Mouse (Mus musculus): Measurements from ENCODE around the gene Stk16. TPM values are rescaled to one million over a fixed set of nuclear protein-coding genes. Genes with fewer than 3 reads are reported as not detected.
"Not testable (repeated sequence)": the region's sequence is repeated elsewhere in the genome, so short reads cannot be mapped to it uniquely, and the experiment has no call there.

The Stk16 gene
- total RNA-seq, 2 experiments from 2014 or later = 47.4 to 49.0 TPM

DNA sequence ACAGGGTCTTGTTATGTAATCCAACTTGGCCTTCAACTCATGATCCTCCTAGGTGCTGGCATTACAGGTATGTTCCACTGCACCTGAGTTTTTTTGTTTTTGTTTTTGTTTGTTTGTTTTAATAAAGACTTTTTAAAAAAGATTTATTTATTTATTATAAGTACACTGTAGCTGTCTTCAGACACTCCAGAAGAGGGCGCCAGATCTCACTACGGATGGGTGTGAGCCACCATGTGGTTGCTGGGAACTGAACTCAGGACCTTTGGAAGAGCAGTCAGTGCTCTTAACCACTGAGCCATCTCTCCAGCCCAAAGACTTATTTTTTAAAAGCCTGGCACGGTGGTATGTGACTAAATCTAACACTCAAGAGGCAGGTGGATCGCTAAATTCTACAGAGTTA, 21.9 kb downstream of the Stk16 start:
- not testable (repeated sequence) for DNase-seq (ENCODE audit: low spot score in 2 of 2)

DNA sequence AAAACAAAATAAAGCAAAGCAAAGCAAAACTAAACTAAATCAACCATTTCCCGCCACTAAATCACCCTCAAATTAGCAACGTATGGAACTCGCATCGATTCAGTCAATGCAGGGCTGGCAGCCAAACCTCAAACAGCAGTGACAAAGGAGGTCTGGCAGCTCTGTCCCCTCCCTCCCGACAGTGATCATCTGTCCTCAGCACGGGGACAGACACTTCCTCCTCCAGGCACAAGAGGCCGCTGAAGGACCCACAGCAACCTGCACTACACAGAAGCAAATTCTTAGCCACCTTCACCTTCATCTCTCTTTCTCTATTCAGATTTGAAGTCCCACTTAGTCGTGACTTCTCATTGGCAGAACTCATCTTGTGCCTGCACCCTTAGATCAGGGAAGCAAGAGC, 24.0 kb downstream of the Stk16 start:
- DNase-seq (ENCODE audit: low spot score in 2 of 2) = peak in 1 of 2 experiments; percentile 50

DNA sequence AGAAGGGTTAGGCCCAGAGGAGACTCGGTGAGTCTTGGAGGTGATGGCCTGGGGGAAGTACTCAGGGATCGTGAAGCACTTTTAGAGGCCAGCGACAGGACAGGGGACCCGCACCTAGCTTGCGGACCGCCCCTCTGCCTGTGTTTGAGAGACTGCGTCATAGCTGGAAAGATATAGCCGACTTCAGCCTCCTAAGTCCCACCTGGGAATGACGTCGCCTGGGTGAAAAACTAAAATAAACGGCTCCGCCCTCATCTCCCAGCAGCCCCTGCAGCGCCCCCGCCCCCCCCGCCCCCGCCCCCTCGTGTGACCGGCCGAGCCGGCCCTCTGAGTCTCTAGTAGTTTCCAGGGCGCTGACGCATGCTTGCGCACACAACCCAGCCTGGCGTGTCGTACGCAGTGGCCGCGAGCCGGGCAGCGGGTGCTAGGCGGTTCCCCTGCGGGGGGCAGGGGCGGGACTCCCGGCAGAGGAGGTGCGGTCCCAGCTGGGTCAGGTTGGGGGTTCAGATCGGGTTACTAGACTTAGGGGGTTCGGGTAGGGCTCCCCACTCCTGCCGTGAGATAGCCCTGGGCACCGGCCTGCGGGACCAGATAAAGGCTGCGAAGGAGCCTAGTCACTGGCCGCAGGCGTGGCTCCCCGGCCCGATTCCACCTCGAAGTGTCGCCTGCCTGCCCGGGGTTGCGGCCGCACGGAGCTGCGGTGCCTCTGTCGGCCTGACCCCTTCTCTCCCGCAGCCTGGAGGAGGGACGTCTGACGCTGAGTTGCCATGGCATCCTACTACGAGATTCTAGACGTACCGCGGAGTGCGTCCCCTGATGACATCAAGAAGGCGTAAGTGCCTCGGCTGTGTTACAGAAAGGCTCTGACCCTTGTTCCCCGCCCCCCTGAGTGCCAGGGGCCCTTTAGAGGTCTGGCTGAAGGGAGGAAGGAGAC, 25.7 kb downstream of the Stk16 start, which contains the start of gene Dnajb2:
TSS of gene Dnajb2 (plus strand) at position 290 of the 934 bp plus-strand sequence.
- DNase-seq (ENCODE audit: low spot score in 2 of 2) = peak; percentile 59 to 80

DNA sequence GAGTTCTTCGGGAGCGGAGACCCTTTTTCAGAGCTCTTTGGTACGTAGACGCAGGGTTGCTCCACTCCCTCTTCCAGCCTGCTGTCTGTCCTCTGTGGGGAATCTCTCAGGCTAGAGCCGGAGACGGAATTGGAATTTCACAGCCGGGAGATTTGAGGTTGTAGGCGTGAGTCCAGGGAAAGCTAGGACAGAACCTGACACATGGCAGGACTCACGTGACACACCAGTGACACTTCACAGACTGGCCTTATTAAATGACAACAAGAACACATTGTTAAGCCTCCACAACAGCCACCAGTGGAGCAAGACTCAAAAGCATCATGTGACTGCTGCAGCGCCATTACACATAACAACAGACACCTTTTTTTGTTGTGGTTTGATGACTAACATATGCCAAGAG, 29.0 kb downstream of the Stk16 start:
- DNase-seq (ENCODE audit: low spot score in 2 of 2) = no peak

DNA sequence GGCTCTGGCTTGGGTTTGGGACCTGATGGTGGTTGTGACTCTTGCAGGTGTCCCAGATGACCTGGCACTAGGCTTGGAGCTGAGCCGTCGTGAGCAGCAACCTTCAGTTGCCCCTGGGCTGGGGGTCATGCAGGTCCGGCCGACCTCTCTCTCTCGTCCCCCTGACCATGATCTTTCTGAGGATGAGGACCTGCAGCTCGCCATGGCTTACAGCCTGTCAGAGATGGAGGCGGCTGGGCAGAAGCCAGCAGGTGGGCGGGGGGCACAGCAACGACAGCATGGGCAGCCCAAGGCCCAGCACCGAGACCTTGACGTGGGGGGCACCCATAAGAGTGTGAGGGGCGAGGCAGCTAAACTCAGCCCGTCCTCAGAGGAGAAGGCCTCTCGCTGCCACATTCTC, 32.8 kb downstream of the Stk16 start:
- no peak for DNase-seq (ENCODE audit: low spot score in 2 of 2)

DNA sequence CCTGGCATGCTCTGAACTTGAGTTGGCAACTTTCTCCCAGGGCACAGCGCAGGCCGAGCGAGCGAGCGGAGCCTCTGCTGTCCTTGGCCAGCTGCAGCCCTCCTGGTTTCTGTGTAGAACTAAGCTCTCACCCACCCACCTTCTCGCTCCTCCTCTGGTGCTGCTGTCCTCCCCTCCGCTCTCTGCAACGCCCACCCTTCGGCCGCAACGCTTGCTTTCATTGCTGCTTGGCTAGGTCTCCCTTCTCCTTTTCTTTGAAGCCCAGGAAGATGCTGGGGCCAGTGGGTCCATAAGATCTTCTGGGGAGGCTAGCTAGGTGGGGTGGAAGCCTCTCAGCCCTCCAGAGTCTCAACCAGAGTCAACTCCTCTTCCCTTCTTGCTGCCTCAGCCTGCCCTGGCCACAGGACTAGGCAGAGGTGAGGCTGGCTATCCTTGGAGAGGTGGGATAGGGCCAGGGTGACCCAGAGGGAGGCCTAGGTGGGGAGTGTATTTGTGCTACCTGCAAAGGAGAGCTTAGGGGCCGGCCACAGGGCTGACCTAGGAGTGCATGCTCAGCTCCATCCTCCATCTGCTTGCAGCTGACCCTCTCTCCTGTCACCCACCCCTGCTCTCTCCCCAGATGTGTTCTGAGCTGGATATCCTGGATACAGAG, 33.7 kb downstream of the Stk16 start:
- no peak for DNase-seq (ENCODE audit: low spot score in 2 of 2)

DNA sequence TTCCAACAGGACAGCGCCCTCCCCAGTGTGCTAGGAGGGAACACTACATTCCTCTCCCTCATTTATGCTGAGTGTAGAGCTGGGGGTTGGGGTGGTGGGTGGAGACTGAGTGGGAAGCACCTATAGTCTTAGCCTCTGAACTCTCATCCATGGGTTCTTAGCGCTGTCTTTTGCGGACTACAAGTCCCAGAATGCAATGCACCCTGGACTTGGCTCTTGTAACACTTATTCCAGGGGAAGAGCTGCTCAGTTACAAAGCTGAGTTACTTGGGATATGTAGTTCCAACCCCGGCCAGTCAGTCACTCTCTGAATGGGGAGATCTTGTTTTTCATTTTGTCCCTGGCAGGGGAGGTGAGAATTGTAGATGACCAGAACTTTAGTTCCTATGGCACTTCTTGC, 34.2 kb downstream of the Stk16 start:
- DNase-seq (ENCODE audit: low spot score in 2 of 2) = no peak

DNA sequence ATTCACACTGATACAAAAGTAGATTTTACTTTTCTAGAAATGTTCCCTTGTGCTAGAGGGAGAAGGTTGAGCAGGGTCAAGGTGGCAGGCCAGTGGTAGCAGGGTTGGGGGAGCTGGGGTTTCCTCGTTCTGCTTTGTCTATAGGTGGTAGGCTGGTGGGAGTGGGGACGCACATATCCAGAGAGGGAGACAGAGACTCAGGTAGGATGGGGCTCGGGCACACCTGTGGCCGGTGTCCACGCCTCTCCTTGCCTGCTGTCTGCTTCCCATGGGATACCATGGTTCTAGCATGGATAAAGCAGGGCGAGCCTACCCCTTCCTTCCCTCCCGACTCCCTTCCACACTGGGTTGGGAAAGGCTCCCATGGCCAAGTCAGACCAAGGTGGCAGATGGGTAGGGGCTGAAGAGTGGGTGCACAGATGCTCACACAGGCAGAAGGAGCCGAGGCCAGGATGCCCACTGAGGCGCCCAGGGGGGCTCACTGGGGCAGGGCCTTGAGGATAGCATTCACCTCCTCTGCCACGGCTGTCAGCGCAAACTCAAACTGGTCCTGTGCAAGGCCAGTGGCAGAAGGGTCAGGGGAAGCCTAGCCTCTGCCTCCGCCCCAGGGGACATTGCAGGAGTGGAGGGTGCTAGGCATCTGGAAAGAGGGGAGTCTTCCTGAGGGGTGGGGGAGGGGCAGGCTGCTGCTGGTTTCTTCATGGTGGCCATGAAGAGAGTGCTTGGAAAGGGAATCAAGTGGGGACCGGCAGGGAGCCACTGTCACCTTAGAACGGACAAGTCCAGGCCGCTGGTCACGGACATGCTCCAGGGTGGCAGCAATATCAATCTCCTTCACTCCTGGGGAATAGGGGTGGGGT, 36.7 kb downstream of the Stk16 start:
- DNase-seq (ENCODE audit: low spot score in 2 of 2) = no peak

DNA sequence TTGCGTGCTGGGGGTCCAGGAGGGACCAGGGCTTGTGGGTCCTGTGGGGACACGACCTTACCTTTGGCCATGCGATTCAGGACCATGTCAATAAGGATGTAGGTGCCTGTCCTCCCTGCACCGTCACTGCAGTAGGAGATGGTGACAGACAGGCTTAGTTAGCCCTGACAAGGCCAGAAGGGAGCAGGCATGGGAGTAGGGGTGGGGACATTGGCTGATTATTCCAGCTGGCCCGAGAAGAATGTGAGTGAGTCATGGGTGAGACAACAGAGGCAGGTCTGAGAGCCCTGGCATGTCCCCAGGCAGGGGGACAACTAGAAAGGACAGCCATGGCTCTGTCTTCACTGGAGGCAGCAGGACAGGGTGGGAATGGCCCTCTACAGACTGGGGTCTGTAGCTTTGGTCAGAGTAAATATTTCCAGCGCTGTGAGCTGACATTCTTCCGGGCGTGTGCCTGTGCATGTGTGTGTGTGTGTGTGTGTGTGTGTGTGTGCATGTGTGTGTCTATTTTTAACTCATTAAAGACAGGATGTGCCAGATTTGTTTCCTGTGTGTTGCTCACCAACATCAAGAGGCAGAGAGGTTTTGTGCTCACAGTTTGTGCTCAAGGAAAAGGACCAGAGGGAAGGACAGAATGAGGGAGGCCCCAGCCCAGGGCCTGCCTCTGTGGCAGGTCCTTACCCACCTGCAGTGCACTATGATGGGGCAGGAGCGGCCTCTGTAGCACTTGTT, 37.6 kb downstream of the Stk16 start:
- DNase-seq (ENCODE audit: low spot score in 2 of 2) = no peak

DNA sequence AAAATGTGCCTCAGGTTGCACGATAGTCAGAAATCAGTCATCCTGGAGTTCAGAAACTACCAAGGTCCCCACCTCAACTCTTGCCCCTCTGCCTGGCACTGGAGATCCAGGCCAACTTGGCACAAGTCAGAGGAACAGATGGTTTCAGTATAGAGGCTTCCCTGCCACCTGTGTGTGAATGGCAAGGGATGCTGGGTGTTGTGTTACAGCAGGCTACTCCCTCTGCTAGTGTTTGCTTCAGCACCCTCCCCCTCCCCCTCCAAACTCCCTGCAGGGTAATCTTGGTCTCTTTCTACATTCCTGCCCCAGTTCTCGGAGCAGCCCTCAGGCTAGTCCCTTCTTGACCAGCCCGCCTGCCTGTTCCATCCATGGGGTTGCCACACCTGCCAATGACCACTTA, 39.9 kb downstream of the Stk16 start:
- no peak for DNase-seq (ENCODE audit: low spot score in 2 of 2)

DNA sequence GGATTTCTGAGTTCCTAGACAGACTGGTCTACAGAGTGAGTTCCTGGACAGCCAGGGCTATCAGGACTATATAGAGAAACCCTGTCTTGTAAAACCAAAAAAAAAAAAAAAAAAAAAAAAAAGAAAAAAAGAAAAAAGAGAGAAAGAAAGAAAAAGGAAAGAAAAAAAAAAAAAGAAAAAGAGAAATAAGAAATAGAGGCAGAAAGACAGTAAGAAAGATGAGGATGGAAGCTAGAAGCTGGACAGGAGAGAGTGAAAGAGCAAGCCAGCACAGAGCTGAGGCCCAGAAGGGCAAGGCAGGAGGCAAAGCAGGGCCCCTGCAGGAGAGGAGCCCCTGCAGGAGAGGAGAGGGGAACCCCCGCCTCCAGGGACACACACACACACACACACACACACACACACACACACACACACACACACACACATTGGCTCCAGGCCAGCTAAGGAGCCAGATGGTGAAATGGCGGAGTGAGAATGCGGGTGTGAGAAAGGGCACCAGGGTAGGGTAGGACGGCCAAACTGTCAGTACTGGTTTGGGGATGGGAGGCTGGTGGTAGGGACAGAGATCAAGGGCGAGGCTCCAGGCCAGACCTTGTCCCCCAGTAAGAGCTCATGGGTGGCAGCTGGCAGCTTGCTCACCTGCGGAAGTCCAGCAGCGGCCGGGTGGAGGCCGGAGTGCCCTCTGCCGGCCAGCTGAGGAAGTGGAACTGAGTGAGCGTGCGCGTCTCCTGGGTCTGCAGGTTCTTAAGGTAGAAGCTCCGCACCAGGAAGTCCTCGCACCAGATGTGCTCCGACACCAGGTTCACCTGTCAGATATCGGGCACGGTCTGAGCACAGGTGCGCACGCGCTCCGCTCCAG, 40.7 kb downstream of the Stk16 start:
- DNase-seq (ENCODE audit: low spot score in 2 of 2) = peak in 1 of 2 experiments; percentile 66

DNA sequence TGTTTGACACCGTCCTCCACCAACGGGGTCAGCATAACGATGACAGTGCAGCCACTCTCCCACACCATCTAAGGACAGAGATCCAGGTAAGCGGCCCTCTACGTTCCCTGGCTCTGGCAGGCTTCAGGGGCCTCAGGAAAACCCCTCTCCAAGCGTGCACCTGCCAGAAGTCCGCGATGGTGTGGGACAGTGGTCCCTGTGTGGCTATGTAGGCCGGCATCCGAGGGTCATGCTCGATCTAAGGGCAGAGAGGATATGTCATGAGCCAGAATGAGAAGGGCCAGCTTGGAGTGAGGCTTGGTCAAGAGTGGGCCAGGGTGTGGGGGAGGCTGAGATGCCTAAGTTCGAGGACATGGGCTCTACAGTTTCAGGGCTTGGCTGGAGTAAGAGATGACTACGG, 41.7 kb downstream of the Stk16 start:
- no peak for DNase-seq (ENCODE audit: low spot score in 2 of 2)

DNA sequence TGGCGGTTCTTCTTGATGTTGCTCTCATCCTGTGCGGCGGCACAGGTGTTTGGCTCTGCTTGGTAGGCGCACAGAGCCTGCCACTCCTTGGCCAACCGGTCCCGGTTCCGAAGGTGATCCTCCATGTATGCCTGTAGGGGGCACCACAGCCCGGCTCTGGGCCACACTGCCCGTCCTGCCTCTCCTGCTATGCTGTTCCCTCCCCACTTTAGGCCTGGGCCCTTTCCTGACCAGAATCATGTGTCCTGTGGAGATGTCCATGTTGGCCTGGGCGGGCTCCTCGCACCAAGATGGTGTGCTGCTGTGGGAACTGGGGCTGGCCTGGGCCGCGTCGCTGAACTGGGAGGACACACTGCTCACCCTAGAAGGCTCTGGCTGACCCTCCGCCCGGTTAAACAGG, 42.4 kb downstream of the Stk16 start:
- DNase-seq (ENCODE audit: low spot score in 2 of 2) = no peak

DNA sequence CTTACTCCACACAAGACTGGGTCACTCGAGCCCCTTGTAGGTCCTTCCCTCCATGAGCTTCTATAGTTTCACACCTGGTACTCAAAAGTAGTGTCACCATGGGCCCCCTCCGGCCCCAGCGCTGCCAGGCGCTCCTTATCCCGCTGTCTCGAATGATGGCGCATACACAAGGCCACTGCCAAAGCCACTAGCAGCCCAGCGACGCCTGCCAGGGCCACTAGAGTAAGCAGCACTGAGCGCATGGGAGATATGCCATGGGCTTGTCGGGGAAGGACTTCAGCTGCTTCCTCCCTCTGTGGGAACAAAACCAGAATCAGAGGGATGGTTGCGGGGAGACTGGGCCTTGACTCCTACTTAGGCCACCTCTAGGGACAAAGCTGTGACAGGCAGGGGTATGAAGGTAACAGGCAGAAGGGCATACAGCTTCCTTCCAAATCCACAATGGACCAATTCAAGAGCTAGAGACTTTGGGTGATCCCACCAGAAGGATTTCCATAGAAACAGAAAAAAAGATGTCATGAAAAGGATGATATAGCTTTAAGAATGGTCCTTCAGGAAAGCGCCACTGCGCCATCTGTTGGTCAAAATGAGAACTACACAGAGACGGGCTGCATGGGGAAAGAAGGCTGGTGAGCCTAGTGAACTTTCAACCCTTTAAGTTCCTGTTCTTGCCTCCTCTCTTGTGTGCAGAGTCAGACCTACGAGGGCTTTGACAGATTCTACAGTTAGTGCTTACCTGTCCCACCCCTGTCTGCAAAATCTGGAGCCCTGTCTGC, 43.4 kb downstream of the Stk16 start:
- peak; percentile 56 to 78 for DNase-seq (ENCODE audit: low spot score in 2 of 2)

DNA sequence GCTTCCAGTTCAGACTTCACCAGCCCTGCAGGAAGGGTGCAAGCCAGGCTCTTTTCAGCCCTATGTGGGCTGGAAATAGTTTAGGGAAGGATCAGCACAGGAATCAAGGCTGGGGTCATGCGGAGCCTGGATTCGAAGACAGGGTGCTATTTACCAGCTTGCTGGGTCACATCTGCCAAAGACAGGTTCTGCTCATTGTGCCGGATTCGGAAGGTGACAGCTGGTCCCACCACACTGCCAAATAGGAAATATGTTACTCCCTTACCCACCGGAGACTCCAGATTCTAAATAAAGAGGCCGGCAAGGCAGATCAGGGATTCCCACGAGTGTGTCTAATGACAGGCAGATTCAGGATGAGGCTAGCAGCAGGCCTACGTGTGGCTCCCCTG, 44.0 kb downstream of the Stk16 start:
- no peak for DNase-seq (ENCODE audit: low spot score in 2 of 2)

DNA sequence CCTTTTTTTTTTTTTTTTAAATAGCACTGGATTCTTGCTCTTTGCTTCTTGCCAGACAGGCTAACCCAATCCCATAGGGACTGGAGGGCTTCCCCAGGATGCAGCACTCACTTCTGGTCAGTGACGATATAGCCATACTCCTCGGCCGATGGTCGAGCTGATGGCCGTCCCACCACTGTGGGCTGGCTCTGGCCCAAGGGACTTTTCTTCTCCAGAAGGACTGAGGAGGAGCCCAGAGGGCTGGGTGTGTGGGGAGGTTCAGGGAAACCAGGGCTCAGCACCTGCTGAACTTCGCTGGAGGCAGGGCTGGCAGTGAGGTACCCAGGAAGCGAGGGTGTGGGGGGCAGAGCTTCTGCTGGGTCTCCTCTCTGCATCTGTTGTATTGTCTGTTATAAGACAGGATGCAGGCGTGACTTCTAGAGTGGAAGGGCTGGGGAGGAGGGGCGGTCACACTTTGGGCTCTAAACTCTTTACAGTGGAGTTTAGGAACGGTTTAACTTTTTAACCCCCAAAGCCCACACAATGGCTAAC, 44.9 kb downstream of the Stk16 start:
- no peak for DNase-seq (ENCODE audit: low spot score in 2 of 2)

DNA sequence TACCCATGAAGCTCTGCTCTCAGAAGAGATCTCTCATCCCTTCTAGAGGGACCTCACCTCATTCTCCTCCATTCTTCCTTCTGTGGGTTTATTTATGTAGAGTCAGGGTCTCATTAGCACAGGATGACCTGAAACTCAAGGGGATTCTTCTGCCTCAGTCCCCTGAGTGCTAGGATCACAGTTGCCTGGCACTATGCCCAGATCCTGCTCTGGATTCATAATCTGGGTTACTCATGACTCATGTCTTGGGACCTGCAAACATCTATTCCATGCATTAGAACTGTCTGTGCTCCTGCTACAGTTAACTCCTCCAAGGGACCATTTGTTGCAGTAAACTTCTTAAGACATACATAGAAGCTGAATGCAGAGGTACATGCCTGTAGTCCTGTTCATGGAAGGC, 50.6 kb downstream of the Stk16 start:
- DNase-seq (ENCODE audit: low spot score in 2 of 2) = no peak
